Mouse (Mus musculus) lung, postnatal 0 days (tissue): ENCODE measurements around the gene Csf3r. TPM values are rescaled to one million over a fixed set of nuclear protein-coding genes. Genes with fewer than 3 reads are reported as not detected.
A peak's percentile ranks its signal among the peaks of the same experiment; 100 is the strongest.

Experiments
- ATAC-seq: fragments of 200-750 bp; cut with Nextera tagmentation; 2 replicates; pipeline ENCODE4 v1.8.0; 2017; ENCODE audit warnings: moderate library complexity
- DNase-seq: peaks from one replicate; pipeline ENCODE4 v3.0.0-alpha.2; 2016; ENCODE audit warnings: low spot score
- H3K27ac ChIP-seq: fragments of 300-500 bp; sonication (generic); 2 replicates; pipeline ENCODE4 v1.5.1; 2014; ENCODE audit warnings: antibody characterized with exemption, mild to moderate bottlenecking, low read length, mixed read lengths
- H3K27me3 ChIP-seq: fragments of 300-500 bp; sonication (generic); replicated peaks from 2 replicates; pipeline ENCODE4 v1.6.1; 2014; ENCODE audit warnings: low read length, mixed read lengths; ENCODE audit not compliant: insufficient read depth
- H3K36me3 ChIP-seq: fragments of 300-500 bp; sonication (generic); 2 replicates; pipeline ENCODE4 v1.6.1; 2014; ENCODE audit warnings: low read length, mixed read lengths; ENCODE audit not compliant: insufficient read depth
- H3K4me1 ChIP-seq: fragments of 300-500 bp; sonication (generic); 2 replicates; pipeline ENCODE4 v1.6.1; 2014; ENCODE audit warnings: antibody characterized with exemption, low read depth, low read length, mixed read lengths; ENCODE audit not compliant: insufficient read depth
- H3K4me2 ChIP-seq: fragments of 300-500 bp; sonication (generic); replicated peaks from 2 replicates; pipeline ENCODE4 v1.6.1; 2014; ENCODE audit warnings: low read depth, mild to moderate bottlenecking, low read length, moderate library complexity, mixed read lengths
- H3K4me3 ChIP-seq: fragments of 300-500 bp; sonication (generic); 2 replicates; pipeline ENCODE4 v1.5.1; 2014; ENCODE audit warnings: low read depth, low read length
- H3K9ac ChIP-seq: fragments of 300-500 bp; sonication (generic); replicated peaks from 2 replicates; pipeline ENCODE4 v1.6.1; 2014; ENCODE audit warnings: low read depth, mild to moderate bottlenecking
- H3K9me3 ChIP-seq: fragments of 300-500 bp; sonication (generic); 2 replicates; pipeline ENCODE4 v1.6.1; 2016; ENCODE audit warnings: low read length, mixed read lengths
- CTCF ChIP-seq: IDR thresholded peaks from 2 replicates; pipeline ENCODE4 v1.5.1; 2016; ENCODE audit warnings: antibody characterized with exemption, mild to moderate bottlenecking
- EP300 ChIP-seq: IDR thresholded peaks from 2 replicates; pipeline ENCODE4 v1.6.1; 2016; ENCODE audit warnings: antibody characterized with exemption, mild to moderate bottlenecking, control low read depth
- WGBS: fragments of 180-500 bp; shearing (Covaris S2); extraction: QIAGEN DNeasy Blood & Tissue Kit; methylation state at CpG from one replicate; pipeline ENCODE4 v1.1.7; 2014; 5-methylcytosine and 5-hydroxymethylcytosine counted together
- polyA plus RNA-seq: library from polyadenylated mRNA; unstranded; fragments of >200 nt; fragmentation: Nextera tagmentation; extraction: Ambion mirVana; gene quantifications from 2 replicates; pipeline ENCODE4 v1.2.1, GENCODE M21; 2015

Csf3r gene
- polyA plus RNA-seq, 1 experiment from 2014 or later = 3.4 TPM

DNA sequence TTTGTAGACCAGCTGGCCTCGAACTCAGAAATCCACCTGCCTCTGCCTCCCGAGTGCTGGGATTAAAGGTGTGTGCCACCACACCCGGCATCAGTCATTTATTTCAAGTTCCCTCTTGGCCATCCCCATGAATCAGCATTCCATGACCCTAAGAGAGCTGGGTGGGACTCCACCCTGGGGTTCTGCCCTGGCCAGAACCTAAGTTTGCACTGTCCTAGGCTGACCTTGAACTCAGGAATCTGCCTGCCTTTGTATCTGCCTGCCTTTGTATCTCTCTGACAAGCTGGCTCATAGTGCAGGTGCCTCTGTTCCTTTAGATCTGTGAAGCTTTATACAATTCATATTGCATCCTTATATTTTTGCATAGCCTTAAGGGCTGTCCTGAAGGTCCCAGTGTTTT is 32.1 kb upstream of the Csf3r start:
- Histone ChIP-seq H3K36me3 (no peaks in the 10 kb centered on the region), H3K4me1 (no peaks in the 10 kb centered on the region), H3K4me3 (no peak overlapping the region), H3K9ac (no peak overlapping the region), H3K9me3 (no peaks in the 10 kb centered on the region), H3K4me2 (no peak overlapping the region), H3K27ac (no peak overlapping the region), H3K27me3 (no peaks in the 10 kb centered on the region)
- TF ChIP-seq EP300 (no peak), CTCF (no peak)
- 75% methylated on average over 3 of the region's 3 CpGs for WGBS
- no peak for ATAC-seq
- no peak for DNase-seq

DNA sequence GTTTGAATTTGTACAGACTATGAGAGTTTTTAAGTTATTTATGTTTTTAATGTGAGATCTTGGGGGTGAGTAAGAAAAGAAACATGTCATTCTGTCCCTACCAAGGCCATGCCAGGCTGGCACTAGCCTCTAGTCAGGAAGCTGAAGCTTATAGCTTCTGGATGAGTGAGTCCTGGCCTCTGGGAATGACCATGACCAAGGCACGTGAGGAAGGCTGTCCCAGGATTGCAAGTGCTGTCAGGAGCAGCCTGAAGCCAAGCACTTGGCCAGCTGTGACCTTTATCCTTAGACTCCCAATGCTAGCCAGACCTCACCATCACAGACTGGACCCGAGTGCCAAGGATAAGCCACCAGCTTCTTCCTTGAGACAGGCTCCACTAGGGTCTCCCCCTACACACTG is 31.4 kb upstream of the Csf3r start:
- no peaks in the 10 kb centered on the region for H3K4me1 ChIP-seq
- H3K9me3 ChIP-seq = no peaks in the 10 kb centered on the region
- no peaks in the 10 kb centered on the region for H3K27me3 ChIP-seq
- TF ChIP-seq EP300 (no peak), CTCF (no peak)
- 39% methylated on average over 2 of the region's 2 CpGs for WGBS
- no peak overlapping the region for H3K9ac ChIP-seq
- H3K36me3 ChIP-seq = no peaks in the 10 kb centered on the region
- ATAC-seq = no peak
- no peak overlapping the region for H3K27ac ChIP-seq
- no peak overlapping the region for H3K4me2 ChIP-seq
- no peak for DNase-seq
- no peak overlapping the region for H3K4me3 ChIP-seq

DNA sequence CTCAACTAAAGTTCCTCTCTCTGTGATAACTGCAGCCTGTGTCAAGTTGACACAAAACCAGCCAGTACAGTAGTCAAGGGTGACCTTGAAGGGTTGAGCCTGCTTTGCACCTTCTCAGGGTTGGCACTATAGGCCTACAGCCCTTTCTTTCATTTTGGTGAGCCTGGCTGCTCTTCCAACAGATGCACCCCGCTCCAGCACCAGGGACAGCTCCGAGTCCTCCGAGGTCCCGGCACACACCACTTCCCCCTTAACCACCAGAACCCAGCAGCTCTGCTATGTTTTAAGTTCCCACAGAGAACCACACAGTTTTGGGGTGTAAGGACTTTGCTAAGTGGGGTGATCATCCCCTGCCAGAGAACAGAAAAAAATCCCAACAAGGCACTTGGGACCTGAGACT is 27.8 kb upstream of the Csf3r start:
- H3K27ac ChIP-seq = no peak overlapping the region
- no peak for ATAC-seq
- DNase-seq = no peak

DNA sequence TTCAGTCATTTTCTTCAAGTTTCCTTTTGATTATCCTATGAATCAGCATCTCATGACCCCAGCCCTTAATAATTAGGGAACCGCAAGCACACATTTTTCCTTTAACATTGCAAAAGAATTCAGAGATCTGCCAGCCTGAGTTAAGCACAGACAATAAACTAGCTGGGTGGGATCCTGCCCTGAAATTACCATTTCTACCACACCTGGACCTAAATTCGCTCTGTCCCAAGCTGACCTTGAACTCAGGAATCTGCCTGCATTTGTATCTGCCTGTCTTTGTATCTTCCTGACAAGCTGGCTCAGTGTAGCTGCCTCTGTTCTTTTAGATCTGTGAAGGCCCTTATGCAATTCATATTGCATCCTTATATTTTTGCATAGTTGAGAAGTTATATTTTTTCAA is 26.5 kb upstream of the Csf3r start:
- Histone ChIP-seq H3K4me1 (no peaks in the 10 kb centered on the region), H3K27ac (no peak overlapping the region), H3K4me2 (no peak overlapping the region), H3K36me3 (no peaks in the 10 kb centered on the region), H3K27me3 (no peaks in the 10 kb centered on the region), H3K4me3 (no peak overlapping the region), H3K9me3 (no peaks in the 10 kb centered on the region), H3K9ac (no peak overlapping the region)
- TF ChIP-seq CTCF = no peak
- TF ChIP-seq EP300 = no peak
- DNase-seq = no peak
- ATAC-seq = no peak
- 80% methylated on average over 2 of the region's 2 CpGs for WGBS

More for the DNA sequence above, 27.8 kb upstream of the Csf3r start:
- Histone ChIP-seq H3K9me3 (no peaks in the 10 kb centered on the region), H3K36me3 (no peaks in the 10 kb centered on the region), H3K9ac (no peak overlapping the region), H3K4me3 (no peak overlapping the region), H3K4me2 (no peak overlapping the region), H3K4me1 (no peaks in the 10 kb centered on the region), H3K27me3 (no peaks in the 10 kb centered on the region)
- TF ChIP-seq EP300 (no peak), CTCF (no peak)
- 6% methylated on average over 4 of the region's 4 CpGs for WGBS

DNA sequence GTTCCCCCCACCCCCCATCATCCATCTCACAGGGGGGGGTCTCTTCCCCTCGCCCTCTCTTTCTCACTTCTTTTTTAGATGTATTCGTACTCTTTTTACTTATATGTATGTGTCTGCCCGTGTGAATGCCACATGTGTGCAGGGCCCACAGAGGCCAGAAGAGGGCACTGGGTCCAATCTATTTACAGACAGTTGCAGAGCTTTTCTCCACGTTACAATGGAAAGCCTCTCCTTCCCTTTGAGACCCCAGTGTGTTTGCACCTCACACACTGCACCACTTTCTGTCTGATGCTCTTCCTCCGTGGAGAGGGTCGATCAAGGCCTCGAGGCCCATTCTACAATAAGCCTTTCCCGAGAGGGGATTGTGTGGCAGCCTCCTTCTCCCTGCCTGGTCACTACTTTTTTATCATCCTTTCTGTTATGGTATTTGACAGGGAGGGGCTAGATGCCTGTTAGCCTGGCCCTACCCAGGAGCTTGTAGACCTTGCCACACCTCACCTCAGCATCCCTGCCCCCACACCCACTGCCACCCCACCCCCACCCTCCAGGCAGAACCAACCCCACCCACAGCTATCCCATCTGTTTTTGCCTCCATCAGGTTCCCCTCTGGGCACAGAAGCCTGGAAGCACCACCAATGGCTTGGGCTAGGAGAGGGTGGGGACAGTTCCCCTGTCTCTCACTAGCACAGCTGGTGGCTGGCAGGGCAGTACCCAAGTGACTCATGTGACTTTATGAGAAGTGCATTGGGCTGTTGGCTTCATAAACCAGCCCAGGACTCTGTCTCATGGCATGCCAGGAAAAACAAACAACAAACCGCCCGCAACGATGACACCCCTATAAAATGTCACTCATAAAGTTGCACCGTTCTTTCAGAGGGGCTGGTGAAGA is 22.8 kb upstream of the Csf3r start:
- no peak for ATAC-seq
- no peaks in the 10 kb centered on the region for H3K4me1 ChIP-seq
- no peak overlapping the region for H3K9ac ChIP-seq
- no peaks in the 10 kb centered on the region for H3K36me3 ChIP-seq
- H3K9me3 ChIP-seq = no peaks in the 10 kb centered on the region
- H3K27me3 ChIP-seq = no peaks in the 10 kb centered on the region
- H3K4me3 ChIP-seq = no peak overlapping the region
- no peak for DNase-seq
- TF ChIP-seq CTCF = no peak
- no peak for TF ChIP-seq EP300
- WGBS = 75% methylated on average over 12 of the region's 12 CpGs
- H3K27ac ChIP-seq = no peak overlapping the region
- no peak overlapping the region for H3K4me2 ChIP-seq

DNA sequence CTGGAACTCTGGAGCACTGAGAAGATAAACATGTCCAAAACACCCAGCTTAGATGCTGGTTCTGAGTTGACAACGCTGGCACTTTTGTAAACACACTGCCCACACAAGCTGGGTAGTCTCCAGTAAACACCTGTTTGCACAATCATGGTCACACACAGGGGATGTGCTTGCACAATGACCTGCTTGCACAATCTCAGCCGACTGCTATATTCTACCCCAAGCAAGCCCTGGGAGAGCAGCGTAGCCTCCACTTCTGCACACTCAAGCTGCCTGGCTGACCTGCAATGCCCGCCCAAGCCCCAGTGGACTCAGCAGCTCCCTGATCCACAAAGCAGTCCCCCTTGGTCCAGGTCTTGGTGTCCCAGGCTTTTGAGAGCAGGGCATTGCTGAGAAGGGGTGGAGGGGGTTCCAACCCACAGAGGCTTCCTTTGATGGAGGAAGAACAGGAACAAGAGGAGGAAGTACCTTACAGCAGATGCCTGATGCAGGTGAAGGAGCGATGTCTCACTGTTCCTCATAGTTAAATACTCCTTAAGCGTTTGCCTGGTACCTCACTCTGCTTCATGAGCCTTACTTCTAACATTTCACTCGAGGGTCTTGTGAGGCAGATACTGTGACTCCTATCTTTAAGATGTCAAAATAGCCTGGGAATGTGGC is 6.5 kb upstream of the Csf3r start:
- WGBS = 64% methylated on average over 7 of the region's 7 CpGs
- Histone ChIP-seq H3K27me3 (no peaks in the 10 kb centered on the region), H3K27ac (no peak overlapping the region), H3K36me3 (no peaks in the 10 kb centered on the region), H3K4me3 (no peak overlapping the region), H3K4me1 (no peaks in the 10 kb centered on the region), H3K9me3 (no peaks in the 10 kb centered on the region), H3K4me2 (no peak overlapping the region), H3K9ac (no peak overlapping the region)
- peak; percentile 58 for ATAC-seq
- DNase-seq = peak; percentile 17
- TF ChIP-seq EP300 (no peak), CTCF (no peak)
